Mouse (Mus musculus) liver, embryonic 14.5 days (tissue): ENCODE measurements around the gene Cfdp1. TPM values are rescaled to one million over a fixed set of nuclear protein-coding genes. Genes with fewer than 3 reads are reported as not detected.

Experiments
- ATAC-seq: fragments of 200-750 bp; cut with Nextera tagmentation; 2 replicates; pipeline ENCODE4 v1.8.0; 2017; ENCODE audit warnings: moderate number of reproducible peaks, mild to moderate bottlenecking, moderate library complexity; ENCODE audit not compliant: insufficient read depth
- DNase-seq, 3 experiments: peaks; one replicate each; pipeline ENCODE4 v3.0.0-alpha.2; 2012 to 2013; ENCODE audit warnings: low read depth in 3 of 3, low spot score in 3 of 3
- H3K27ac ChIP-seq: fragments of 300-500 bp; sonication (generic); 2 replicates; pipeline ENCODE4 v1.5.1; 2014; ENCODE audit warnings: moderate library complexity, mild to moderate bottlenecking, control low read depth, inconsistent platforms
- H3K27me3 ChIP-seq: fragments of 300-500 bp; sonication (generic); 2 replicates; pipeline ENCODE4 v1.6.1; 2014; ENCODE audit warnings: mild to moderate bottlenecking, low read length, moderate library complexity; ENCODE audit not compliant: control insufficient read depth, insufficient read depth
- H3K36me3 ChIP-seq: fragments of 300-500 bp; sonication (generic); replicated peaks from 2 replicates; pipeline ENCODE4 v1.6.1; 2014; ENCODE audit warnings: low read depth; ENCODE audit not compliant: control insufficient read depth, insufficient read depth
- H3K4me1 ChIP-seq, 2 experiments: fragments of 200-500 bp in 1 of 2; fragments of 300-500 bp in 1 of 2; sonication (generic) in 1 of 2; replicated peaks; 2 replicates each; pipeline ENCODE4 v1.6.1; 2012 to 2014; ENCODE audit warnings: antibody characterized with exemption in 1 of 2, inconsistent platforms in 1 of 2, low read length in 1 of 2; ENCODE audit not compliant: control insufficient read depth in 2 of 2, insufficient read depth in 2 of 2
- H3K4me2 ChIP-seq: fragments of 300-500 bp; sonication (generic); 2 replicates; pipeline ENCODE4 v1.6.1; 2014; ENCODE audit warnings: low read depth, mild to moderate bottlenecking, control low read depth, moderate library complexity
- H3K4me3 ChIP-seq, 2 experiments: fragments of 200-500 bp in 1 of 2; fragments of 300-500 bp in 1 of 2; sonication (generic) in 1 of 2; 2 replicates each; pipeline ENCODE4 v1.5.1; 2012 to 2014; ENCODE audit warnings: low read depth in 2 of 2, low read length in 2 of 2, mild to moderate bottlenecking in 2 of 2, control low read depth in 1 of 2, inconsistent platforms in 1 of 2, moderate library complexity in 1 of 2; ENCODE audit not compliant: insufficient read depth in 1 of 2
- H3K9ac ChIP-seq: fragments of 300-500 bp; sonication (generic); replicated peaks from 2 replicates; pipeline ENCODE4 v1.6.1; 2014; ENCODE audit warnings: mild to moderate bottlenecking, control low read depth, moderate library complexity
- H3K9me3 ChIP-seq: fragments of 300-500 bp; sonication (generic); 2 replicates; pipeline ENCODE4 v1.6.1; 2016; ENCODE audit warnings: low read length, mixed read lengths; ENCODE audit not compliant: control insufficient read depth
- CTCF ChIP-seq: IDR thresholded peaks from 2 replicates; pipeline ENCODE4 v1.5.1; 2016; ENCODE audit warnings: antibody characterized with exemption, low read depth, control low read depth
- EP300 ChIP-seq: IDR thresholded peaks from 2 replicates; pipeline ENCODE4 v1.6.1; 2016; ENCODE audit warnings: antibody characterized with exemption, low read depth
- WGBS: fragments of 180-500 bp; shearing (Covaris S2); extraction: QIAGEN DNeasy Blood & Tissue Kit; methylation state at CpG from one replicate; pipeline ENCODE4 v1.1.7; 2014; ENCODE audit not compliant: insufficient replicate concordance; 5-methylcytosine and 5-hydroxymethylcytosine counted together
- polyA plus RNA-seq, 2 experiments: library from polyadenylated mRNA; depleted of rRNA in 1 of 2; stranded (reverse) in 1 of 2; unstranded in 1 of 2; fragments of >200 nt; fragmentation: Nextera tagmentation in 1 of 2; extraction: Ambion mirVana in 1 of 2; gene quantifications; 2 replicates each; pipeline versions ENCODE4 v1.2.1 to v1.2.3; 2012 to 2014

Gene Cfdp1
- polyA plus RNA-seq, 2 experiments = 46.8 to 82.8 TPM

- no peak overlapping the region for H3K27ac ChIP-seq
- no peaks in the 10 kb centered on the region for H3K36me3 ChIP-seq
- H3K27me3 ChIP-seq = peaks cover 39% of the 10 kb centered on the region
- H3K4me3 ChIP-seq = peak overlapping the region; percentile 27 to 59
- H3K9me3 ChIP-seq = no peaks in the 10 kb centered on the region
- WGBS = 22% methylated on average over 10 of the region's 10 CpGs
- no peak for DNase-seq
- no peak overlapping the region for H3K9ac ChIP-seq
- peak overlapping the region; percentile 80 for H3K4me2 ChIP-seq
- peaks cover 0 to 36% of the 10 kb centered on the region in 2 experiments; a peak in 2 of 4 replicates for H3K4me1 ChIP-seq
- TF ChIP-seq CTCF (no peak), EP300 (no peak)
- ATAC-seq = no peak
Measured at GRCm38 (mm10) chr8:111732406-111733085, 121.5 kb downstream of the Cfdp1 start.

GRCm38 (mm10) chr8:111732004-111732403 is 122.1 kb downstream of the Cfdp1 start:
- Histone ChIP-seq H3K27me3 (peaks cover 39% of the 10 kb centered on the region), H3K36me3 (no peaks in the 10 kb centered on the region), H3K9ac (peak overlapping the region; percentile 58; the same call in 1 of the 2 replicates), H3K9me3 (no peaks in the 10 kb centered on the region), H3K27ac (no peak overlapping the region), H3K4me3 (peak overlapping the region; percentile 27 to 59), H3K4me1 (peaks cover 0 to 39% of the 10 kb centered on the region in 2 experiments; a peak in 2 of 4 replicates), H3K4me2 (peak overlapping the region; percentile 80)
- peak; percentile 75 to 81 (median 80) for DNase-seq
- peak; percentile 87 for ATAC-seq
- WGBS = under 1% methylated on average over 41 of the region's 41 CpGs
- TF ChIP-seq CTCF = no peak
- no peak for TF ChIP-seq EP300

GRCm38 (mm10) chr8:111731231-111731977 is 122.7 kb downstream of the Cfdp1 start:
- peak; percentile 4; the same call in 1 of the 2 replicates for ATAC-seq
- peaks cover 0 to 44% of the 10 kb centered on the region in 2 experiments; a peak in 2 of 4 replicates for H3K4me1 ChIP-seq
- TF ChIP-seq CTCF (no peak), EP300 (no peak)
- peaks cover 39% of the 10 kb centered on the region for H3K27me3 ChIP-seq
- peak overlapping the region; percentile 32 to 59 for H3K4me3 ChIP-seq
- peak overlapping the region; percentile 80 for H3K4me2 ChIP-seq
- H3K27ac ChIP-seq = no peak overlapping the region
- H3K9ac ChIP-seq = peak overlapping the region; percentile 58; the same call in 1 of the 2 replicates
- no peak for DNase-seq
- 2% methylated on average over 39 of the region's 39 CpGs for WGBS
- H3K9me3 ChIP-seq = no peaks in the 10 kb centered on the region
- H3K36me3 ChIP-seq = no peaks in the 10 kb centered on the region

- Histone ChIP-seq H3K27ac (no peak overlapping the region), H3K36me3 (no peaks in the 10 kb centered on the region), H3K4me3 (no peak overlapping the region), H3K27me3 (peaks cover 39% of the 10 kb centered on the region), H3K9ac (no peak overlapping the region), H3K4me1 (peaks cover 0 to 43% of the 10 kb centered on the region in 2 experiments; a peak in 2 of 4 replicates), H3K4me2 (no peak overlapping the region; the same call in 1 of the 2 replicates), H3K9me3 (no peaks in the 10 kb centered on the region)
- ATAC-seq (no peak), DNase-seq (no peak)
- TF ChIP-seq CTCF (no peak), EP300 (no peak)
- 49% methylated on average over 7 of the region's 7 CpGs for WGBS
Measured at GRCm38 (mm10) chr8:111729233-111730170, 124.6 kb downstream of the Cfdp1 start.
